12 mouse cellular contexts compared by ENCODE assay signal in the genomic region with DNA sequence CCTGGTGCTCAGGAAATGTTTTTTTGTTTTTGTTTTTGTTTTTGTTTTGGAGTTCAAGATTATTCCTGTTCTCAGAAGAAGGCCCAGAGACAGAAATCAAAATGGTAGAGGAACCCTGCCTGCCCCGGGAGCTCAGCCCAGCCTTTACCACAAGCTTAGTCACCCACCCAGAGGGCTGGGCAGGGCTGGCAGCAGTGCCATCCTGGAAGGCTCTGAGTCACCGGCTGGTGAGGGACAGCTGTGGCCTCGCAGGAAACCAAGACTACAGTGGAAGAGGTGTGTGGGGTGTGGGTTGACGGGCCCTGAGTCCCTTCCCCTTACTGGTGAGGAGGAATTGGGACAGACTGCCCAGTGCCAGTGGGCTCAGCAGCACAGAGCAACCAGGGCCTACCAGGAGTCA. TPM values are rescaled to one million over a fixed set of nuclear protein-coding genes. Genes with fewer than 3 reads are reported as not detected.
DNase-seq lines count a peak whose midpoint lies in the region; ATAC-seq lines count a peak whose summit lies in the region.
"Had no signal": no experiment of that assay in that cellular context is flagged by ENCODE, and none has a peak within 500 bp of the region (broad histone marks: within the 10 kb centered on the region; RNA-seq: fewer than 3 reads in every experiment).

No protein-coding gene starts in this region.

- peak; percentile 95 to 98 for ATAC-seq in hematopoietic stem cell, adult 5-6 weeks (replicated peaks in 1 of 2; ENCODE audit: insufficient read depth in 1 of 2, low FRiP score in 2 of 2, low TSS enrichment in 1 of 2, low read depth in 1 of 2, poor library complexity in 2 of 2, severe bottlenecking in 2 of 2)
- ATAC-seq in cerebellum, adult (ENCODE audit: insufficient number of reproducible peaks, low FRiP score, low TSS enrichment) = no peak

- intact Hi-C loops in left cerebral cortex, postnatal 10 days (cut with DNase I) = no loop called here

- peak; percentile 87 to 89 for DNase-seq in adrenal gland, adult (ENCODE audit: inconsistent age in 2 of 2, low spot score in 1 of 2)
- no peak for DNase-seq in adrenal gland, postnatal 4 days (ENCODE audit: low spot score in 2 of 2)
- DNase-seq in adrenal gland, postnatal 14 days = peak; percentile 85
- DNase-seq in natural killer cell, adult 2 months (ENCODE audit: low spot score in 2 of 2) = peak; percentile 75 to 86
- DNase-seq in left cerebral cortex, postnatal 10 days (ENCODE audit: extremely low spot score in 1 of 2, low spot score in 2 of 2) = no peak
- no peak for DNase-seq in layer of hippocampus, adult 9-10 months (ENCODE audit: low spot score)
- DNase-seq: cerebellum, postnatal 14 days; heart, postnatal 4 days; kidney, adult 18-20 months; thymus, adult 18-20 months had no signal

RNA-seq across cellular contexts. Expression of a gene that starts 8.6 kb away (rescaled TPM):
- total RNA-seq in adrenal gland, postnatal 4 days (2021) = 10 to 100 TPM; 30.8 to 35.5 TPM
- 22.0 and 23.1 TPM in 2 replicates for total RNA-seq in adrenal gland, postnatal 14 days (2021)
- total RNA-seq in hematopoietic stem cell, adult 5-6 weeks (2017) = 26.5 and 33.9 TPM in 2 replicates
- total RNA-seq in left cerebral cortex, postnatal 10 days (2021) = 10 to 100 TPM; 26.0 to 26.6 TPM

RNA-seq across cellular contexts. Expression of a gene that starts 20.3 kb away (rescaled TPM):
- total RNA-seq in adrenal gland, postnatal 4 days (2021) = 10 to 100 TPM; 42.5 to 48.7 TPM
- 25.2 and 26.4 TPM in 2 replicates for total RNA-seq in adrenal gland, postnatal 14 days (2021)
- total RNA-seq in hematopoietic stem cell, adult 5-6 weeks (2017) = 5.2 and 6.2 TPM in 2 replicates
- 100 to 1,000 TPM; 862 to 881 TPM for total RNA-seq in left cerebral cortex, postnatal 10 days (2021)

Comparison
In these comparisons a context has a peak if more than half of its experiments do, and no peak if none do; other contexts are left out.
1. DNase-seq: peak in adrenal gland, adult (2 of 2), adrenal gland, postnatal 14 days (single experiment) and natural killer cell, adult 2 months (2 of 2); none in adrenal gland, postnatal 4 days (0 of 2), left cerebral cortex, postnatal 10 days (0 of 2) and layer of hippocampus, adult 9-10 months (single experiment).
2. RNA of a gene that starts 20.3 kb away (total RNA-seq): 862 to 881 TPM in left cerebral cortex, postnatal 10 days; 42.5 to 48.7 TPM in adrenal gland, postnatal 4 days, 25.2 to 26.4 TPM in adrenal gland, postnatal 14 days and 5.2 to 6.2 TPM in hematopoietic stem cell, adult 5-6 weeks; every median in the first group is over 10 times any median in the second.